Mouse (Mus musculus) cerebellum, adult 2 months (tissue): Measurements from ENCODE around the gene Bspry.

Experiments
- CTCF ChIP-seq: fragments of 200-500 bp; IDR thresholded peaks from 2 replicates; pipeline ENCODE4 v1.5.1; 2011; ENCODE audit warnings: low read depth, mild to moderate bottlenecking, control low read depth, low read length, moderate library complexity, borderline replicate concordance; ENCODE audit not compliant: insufficient read depth
- POLR2A ChIP-seq: fragments of 200-500 bp; IDR thresholded peaks from 2 replicates; pipeline ENCODE4 v1.6.1; 2011; ENCODE audit warnings: low read length, control low read depth, borderline replicate concordance; ENCODE audit not compliant: insufficient read depth

DNA sequence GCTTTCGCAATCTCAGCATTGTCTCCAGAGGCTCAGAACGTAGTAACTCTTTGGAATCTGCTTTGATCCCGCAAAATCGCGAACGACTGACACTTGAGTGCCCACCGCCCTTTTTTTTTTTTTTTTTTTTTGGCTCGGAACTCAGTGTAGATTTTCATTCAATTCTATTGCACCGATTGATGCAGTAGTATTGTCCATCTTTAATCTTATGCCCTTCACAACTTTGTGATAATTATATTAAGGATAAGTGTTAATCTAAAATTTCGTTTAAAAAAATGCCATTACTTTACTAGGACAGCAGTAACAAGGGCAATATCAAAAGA lies 45.6 kb downstream of the Bspry start:
- TF ChIP-seq CTCF: no peak
- TF ChIP-seq POLR2A: no peak
